Mouse (Mus musculus) liver, embryonic 18 days (tissue): ENCODE measurements around the gene Vdr. TPM values are rescaled to one million over a fixed set of nuclear protein-coding genes. Genes with fewer than 3 reads are reported as not detected.

Experiments
- polyA plus RNA-seq: library from polyadenylated mRNA; depleted of rRNA; stranded (reverse); fragments of >200 nt; gene quantifications from 2 replicates; pipeline ENCODE4 v1.2.3, GENCODE M21; 2012; rRNA removed

The Vdr gene
- 0.05 and 0.14 TPM in 2 replicates for polyA plus RNA-seq

GRCm38 (mm10) chr15:97910530-97910929 is at the start of gene Vdr:
Gene Vdr (minus strand): TSS chr15:97910630.

GRCm38 (mm10) chr15:97844037-97845034 is 66.1 kb downstream of the Vdr start, which contains the start of gene Hdac7:
Gene Hdac7 (minus strand): TSS chr15:97844502.

Other genes starting within 250 kb of the Vdr start
- 5.0 and 5.2 TPM in 2 replicates for gene Rpap3, start 204.8 kb downstream of the Vdr start, polyA plus RNA-seq
- 0.30 and 0.34 TPM in 2 replicates for gene Endou, start 179.3 kb downstream of the Vdr start, polyA plus RNA-seq
- gene Rapgef3, start 142.7 kb downstream of the Vdr start, polyA plus RNA-seq: 3.1 and 3.4 TPM in 2 replicates
- 29.3 and 30.8 TPM in 2 replicates for gene Slc48a1, start 132.1 kb downstream of the Vdr start, polyA plus RNA-seq
- gene Hdac7, start 66.1 kb downstream of the Vdr start, polyA plus RNA-seq: 8.7 and 10.5 TPM in 2 replicates
- 15.7 and 16.1 TPM in 2 replicates for gene Tmem106c, start 53.6 kb upstream of the Vdr start, polyA plus RNA-seq
- 0.03 and 0.08 TPM in 2 replicates for gene Col2a1, start 94.1 kb upstream of the Vdr start, polyA plus RNA-seq
- gene Pfkm, start 182.0 kb upstream of the Vdr start, polyA plus RNA-seq: 13.9 and 15.7 TPM in 2 replicates
- 6.4 and 7.5 TPM in 2 replicates for gene Senp1, start 183.1 kb upstream of the Vdr start, polyA plus RNA-seq